Mouse (Mus musculus) cerebellum, adult 8-10 months (tissue): ENCODE results near the gene Ccdc59.

Source experiments
- DNase-seq: peaks from one replicate; pipeline ENCODE4 v3.0.0; 2022

The Ccdc59 gene

DNA sequence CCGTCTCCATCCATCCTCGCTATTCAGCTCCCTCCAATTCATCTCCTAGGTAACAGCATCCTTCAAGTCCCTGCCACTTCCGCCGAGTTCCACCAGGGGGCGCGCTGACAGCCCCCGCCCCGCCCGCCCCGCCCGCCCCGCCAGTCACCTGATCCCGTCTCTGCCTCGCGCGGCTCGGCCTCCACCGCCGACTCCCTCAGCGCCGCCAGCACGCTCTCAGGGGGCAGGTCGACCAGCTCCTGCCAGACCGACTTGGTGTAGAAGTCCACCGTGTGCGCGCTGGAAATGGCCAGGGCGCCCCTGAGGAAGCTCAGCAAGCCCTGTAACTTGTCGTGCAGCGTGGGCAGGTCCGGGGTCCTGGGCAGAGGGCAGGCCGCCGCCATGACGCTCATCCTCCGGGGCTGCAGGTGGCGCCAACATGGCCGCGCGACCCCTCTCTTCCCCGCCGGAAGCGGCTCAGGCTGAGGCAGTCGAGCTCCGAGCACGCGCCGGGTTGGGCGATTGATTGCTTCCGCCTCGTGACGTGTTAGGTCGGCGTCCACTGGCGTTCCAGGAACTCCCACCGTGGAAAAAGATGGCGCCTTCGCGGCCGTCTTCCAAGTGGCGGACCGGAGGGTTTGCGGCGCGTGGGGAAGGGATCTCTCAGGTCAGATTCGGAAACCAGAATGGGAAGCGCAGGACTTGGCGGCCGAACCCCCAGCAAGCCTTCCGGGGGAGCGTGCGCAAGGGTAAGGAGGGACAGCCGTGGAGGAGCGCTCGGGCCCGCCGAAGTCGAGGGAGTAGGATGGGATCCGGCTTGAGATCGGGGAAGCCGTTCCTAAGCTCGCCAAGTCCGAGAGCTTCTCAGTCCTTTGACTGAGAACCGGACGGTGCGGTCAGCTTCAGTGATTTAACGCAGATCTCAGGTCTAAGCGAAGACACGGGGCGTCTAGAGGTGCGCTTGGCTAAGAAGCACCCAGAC, at the start of gene Ccdc59, which contains the start of gene Mettl25:
Gene Ccdc59, plus strand, starts transcription at position 140 of the 961 bp plus-strand sequence.
Gene Mettl25, minus strand, starts transcription at position 453 of the 961 bp plus-strand sequence.
- DNase-seq, result peak; percentile 97

DNA sequence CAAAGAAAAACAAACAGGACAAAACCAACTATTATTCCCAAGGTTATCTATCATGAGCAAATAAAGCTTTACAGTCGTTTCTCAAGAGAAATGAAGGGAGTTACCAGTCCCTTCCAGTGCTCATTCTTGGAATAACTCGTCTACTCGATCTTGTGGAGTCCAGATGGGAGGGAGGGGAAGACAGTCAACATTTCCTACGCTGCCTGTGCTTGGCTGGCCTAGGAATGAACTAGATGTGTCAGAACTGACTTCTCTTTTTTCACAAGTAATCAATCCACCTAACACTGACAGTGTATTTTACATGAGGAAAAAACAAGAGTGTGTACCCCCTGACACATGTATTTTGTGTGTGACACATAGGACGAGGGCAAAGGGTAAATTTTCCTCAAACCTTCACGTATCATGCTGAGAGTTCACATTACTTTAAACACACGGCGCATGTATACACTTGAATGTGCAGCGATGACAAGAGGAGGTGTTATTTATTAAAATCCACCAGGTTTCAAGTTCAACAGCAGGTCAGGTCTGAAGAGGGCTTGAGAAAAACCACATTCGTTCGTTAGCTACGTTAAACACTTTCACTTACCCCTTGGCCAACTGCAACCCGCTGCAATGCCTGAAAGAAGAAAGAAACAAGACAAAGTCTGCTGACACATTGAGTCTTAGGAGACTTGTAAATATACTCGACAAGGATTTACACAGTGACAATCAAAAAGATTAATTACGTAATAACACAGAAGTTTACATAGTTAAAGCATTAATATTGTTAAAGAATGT, 46.9 kb upstream of the Ccdc59 start:
- no peak for DNase-seq

DNA sequence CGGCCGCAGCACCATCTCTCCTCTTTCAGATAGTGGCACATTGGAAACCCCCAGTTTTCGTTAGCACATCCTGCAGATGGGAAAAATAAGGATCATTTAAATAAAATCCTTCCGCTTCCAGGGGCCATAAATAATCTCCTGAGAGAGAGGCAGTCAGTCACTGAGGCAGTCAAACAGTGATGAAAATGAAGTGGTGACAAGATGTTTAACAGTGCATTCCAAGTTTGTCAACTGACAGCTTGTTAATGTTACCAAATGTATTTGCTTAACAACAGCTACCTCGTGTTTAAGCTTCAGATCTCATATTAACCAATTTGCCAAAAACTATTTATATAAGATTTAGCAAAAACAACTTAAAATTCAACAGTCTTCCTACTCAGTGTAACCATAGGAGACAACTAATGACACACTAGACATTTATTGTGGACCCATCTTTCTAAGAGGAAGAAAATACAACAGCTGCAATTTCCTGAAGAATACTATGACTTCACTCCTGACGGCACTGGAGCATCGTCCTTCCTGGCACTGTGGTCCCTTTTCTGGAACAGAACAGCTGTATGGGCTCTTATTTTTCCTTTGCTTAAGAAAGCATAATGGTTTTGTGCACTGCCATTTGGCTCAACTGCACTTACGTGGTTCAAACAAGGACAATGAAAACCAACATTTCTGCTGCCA, 43.5 kb upstream of the Ccdc59 start:
- no peak for DNase-seq

DNA sequence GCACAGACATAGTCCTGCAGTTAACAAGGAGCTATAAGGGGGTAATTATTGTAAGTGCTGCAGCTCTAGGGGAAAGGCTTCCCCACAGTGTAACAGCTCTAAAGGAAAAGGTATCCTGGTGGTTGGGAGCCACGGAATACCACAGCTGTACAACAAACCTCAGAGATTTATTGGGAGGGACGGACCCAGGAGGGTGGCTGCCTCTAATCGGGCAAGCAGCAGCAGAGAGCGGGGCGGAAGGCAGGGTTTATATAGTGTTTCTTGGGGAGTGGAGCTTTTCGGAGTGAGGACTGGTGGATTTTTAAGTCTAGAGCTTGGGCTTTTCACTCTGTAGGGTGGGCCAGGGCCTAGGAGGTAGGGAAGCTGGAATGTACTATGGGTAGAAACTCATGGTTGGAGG, 39.7 kb upstream of the Ccdc59 start:
- DNase-seq, result no peak

DNA sequence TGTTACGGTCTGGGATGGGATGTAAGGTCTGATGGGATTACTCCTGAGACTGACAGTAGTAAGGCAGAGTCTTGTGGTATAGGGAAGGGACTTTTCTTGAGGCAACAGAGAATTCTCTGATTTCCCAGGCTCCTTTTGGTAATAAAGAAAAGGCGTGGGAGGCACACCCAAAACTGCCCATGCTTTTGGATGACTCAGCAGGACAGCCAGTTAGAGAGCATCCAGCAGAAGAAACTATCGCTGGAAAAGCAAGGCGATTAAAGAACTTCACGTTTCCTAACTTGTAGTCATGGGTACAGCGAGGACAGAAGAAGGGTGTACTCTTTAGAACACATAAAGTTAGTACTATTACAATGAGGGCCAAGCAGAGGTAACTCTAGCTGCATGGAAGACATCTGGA, 38.7 kb upstream of the Ccdc59 start:
- DNase-seq, result no peak

DNA sequence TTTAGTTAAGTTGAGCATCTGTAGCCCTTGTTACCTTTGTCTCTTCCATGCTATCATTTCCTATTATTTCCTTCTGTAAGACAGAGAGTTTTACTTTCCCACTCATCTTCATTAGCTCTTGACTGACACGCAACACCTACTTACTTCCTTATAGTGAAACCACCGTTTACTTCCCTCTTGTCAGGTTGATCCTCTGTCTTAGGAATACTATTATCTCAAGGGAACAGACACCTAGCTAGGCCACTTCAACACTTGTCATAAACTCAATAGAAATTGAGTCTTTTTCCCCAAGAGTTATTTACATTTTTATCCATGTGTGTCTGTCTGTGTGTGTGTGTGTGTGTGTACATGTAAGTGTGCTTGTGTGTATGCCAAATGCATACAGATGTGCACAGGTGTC, 37.4 kb upstream of the Ccdc59 start:
- DNase-seq, result no peak

DNA sequence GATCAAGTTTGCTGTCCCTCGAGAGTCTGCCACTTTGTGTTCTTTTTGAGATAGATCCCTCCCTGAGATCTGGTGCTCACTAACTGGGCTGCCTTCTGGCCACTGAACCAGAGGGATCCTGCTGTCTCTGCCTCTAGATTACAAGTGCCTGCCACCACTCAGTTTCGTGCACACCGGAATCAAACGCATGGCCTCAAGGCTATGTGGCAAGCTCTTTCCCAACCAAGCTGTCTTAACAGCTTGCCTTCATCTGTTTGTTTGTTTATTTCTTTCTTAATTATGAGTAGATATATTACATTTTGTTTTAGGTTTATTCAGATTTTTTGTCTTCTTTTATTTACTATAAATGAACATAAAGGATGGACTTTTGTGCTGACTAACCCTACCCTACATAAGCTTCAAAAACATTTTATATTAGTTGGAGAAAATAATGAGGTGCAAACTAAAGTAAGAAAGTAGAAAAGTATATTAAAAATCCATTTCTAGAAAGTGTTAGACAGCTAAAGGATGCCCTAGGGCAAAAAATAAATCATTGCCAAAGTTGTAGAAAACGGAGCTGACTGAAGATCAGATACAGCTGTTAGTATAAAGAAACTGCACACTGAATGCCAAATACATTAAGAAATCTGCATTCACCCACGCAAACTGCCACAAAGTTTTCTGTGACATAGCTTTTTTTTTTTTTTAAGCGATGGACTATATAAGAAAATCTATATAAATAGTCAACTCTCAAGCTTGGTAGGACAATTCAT, 34.4 kb upstream of the Ccdc59 start:
- DNase-seq, result no peak

DNA sequence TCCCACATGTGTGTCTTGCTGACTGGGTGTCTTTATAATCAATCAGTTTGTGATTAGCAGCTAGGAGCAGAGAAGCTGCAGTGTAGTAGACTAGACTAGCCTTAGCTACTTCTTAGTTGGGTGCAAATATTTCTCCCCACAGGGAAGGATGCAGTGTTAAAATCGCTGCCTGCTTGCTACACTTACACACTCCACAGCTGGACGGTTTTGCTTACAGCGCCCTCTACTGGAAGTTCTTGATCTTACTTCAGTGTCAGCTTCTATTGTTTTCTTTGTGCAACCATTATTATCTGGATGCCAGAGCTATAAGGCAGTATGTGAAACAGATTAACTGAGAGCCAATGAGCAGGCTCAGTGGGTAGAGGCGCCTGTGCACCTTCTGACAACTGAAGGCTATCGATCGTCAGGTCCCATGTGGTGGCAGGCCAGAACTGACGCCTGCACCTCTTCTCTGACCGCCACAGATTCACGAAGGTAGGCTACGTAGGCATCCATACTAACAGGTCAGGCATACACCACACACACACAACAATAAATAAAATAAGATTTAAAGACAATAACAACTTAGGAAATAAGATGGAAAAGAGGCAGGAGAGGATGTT, 6.1 kb upstream of the Ccdc59 start:
- DNase-seq, result no peak

DNA sequence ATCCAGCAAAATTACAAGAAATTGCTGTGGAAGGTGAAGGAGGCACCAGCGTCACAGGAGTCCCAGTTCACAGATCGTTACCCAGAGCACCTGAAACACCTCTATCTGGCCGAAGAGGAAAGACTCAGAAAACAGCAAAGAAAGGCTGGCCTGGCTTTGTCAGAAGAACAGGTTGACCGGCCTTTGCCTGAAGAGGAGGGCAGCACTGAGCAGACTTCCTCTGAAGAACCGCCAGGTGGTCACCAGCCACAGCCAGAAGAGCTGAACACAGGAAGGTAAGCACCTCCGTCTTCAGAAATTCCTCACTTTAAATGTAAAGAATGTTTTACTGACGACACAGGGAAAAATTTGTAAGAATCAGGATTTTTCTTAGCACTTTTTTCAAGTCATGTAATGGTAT, 1.7 kb downstream of the Ccdc59 start:
- DNase-seq, result no peak

DNA sequence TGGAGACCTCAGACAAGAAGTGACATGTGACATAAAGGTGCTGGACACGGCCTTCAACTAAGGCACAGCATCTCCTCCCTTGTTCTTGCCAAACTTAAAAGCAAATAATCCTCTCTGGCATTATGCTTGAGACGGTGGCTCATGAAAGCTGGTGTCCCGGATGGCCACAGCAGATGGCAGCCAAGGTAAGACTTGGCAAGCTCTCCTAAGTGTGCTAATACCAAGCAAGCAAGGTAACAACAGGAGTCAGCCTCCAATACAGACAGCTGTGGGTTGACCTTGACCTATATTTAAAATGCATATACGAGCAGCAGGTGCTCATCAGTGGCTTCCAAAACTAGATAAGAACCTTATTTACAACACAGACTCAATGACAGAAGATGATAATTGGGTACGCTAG, 9.4 kb downstream of the Ccdc59 start:
- peak; percentile 33 for DNase-seq

DNA sequence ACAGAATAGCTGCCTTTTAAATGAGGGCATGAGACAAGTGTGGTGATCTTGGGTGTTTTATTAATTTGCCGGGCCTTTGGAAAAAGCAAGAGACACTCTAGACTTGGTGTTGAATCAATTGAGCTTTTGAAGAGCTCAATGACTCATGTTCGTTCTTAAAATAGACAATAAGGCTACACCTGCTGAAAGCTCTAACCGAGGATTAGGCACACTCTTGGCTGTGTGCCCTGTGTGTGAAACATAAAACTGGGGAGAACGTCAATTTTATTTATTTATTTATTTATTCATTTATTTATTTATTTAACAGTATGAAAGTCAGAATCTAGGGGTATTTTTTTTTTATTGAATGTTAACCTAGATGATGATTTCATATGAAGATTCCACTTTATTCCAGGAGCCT, 10.3 kb downstream of the Ccdc59 start:
- DNase-seq, result no peak

DNA sequence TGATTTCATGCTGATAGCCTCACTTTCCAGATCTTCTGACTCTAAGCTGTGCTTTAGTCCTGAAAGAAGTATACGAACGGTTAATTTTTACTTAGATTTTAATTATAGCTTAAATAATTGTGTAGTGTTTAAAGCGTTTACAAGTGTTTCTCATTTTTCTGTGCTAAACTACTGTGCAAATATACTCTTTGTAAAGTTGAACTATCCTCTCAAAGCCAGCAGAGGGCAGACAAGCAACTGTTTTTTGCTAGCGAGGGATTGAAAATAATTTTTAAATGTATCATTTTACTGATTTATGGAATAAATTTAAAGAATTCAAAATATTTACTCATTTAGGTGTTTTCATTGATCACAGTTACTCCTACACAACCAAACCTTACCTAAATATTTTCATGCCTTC, 26.4 kb downstream of the Ccdc59 start:
- no peak for DNase-seq
